Mouse (Mus musculus): ENCODE measurements around the gene Asb5.
A peak's percentile ranks its signal among the peaks of the same experiment; 100 is the strongest.
"Not testable (repeated sequence)": the region's sequence is repeated elsewhere in the genome, so short reads cannot be mapped to it uniquely, and the experiment has no call there.

Gene Asb5

GRCm38 (mm10) chr8:54529382-54530296 is at the start of gene Asb5, which contains the start of gene Spcs3:
Gene Asb5 (plus strand): TSS chr8:54529580.
Gene Spcs3 (minus strand): TSS chr8:54529998.
- peak; percentile 93 to 97 for DNase-seq

GRCm38 (mm10) chr8:54486555-54487273 is 42.7 kb upstream of the Asb5 start:
- DNase-seq, result no peak

- DNase-seq, result no peak
Observed at GRCm38 (mm10) chr8:54488437-54488836, 40.9 kb upstream of the Asb5 start.

DNA sequence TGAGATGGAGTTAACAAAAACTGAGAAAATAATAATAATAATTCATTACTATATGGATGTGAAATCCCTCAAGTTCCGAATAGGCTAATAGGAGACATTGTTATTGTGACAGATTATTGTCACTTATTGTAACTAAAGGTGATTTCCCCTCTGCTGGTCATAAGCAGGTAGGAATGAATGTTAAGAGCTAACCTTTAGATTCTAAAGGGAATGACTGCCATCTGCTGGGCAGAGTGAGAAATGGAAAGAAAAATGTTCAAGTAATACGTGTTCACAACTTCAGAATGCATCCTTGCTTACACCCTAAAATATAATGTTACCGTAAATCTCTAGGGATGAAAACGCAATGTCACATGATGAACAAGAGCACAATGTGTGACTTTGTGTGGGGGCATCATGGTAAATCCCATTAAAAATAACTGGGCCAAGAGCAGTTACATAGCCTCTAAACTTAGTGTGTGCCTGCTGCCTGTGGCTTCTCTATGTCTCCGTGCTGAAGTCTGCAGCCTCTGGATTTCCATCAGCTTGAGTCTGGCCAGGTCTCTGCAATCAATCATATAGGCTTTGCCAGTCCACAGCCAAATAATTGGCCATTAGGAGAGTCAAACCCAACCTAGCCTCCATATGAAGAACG is 38.2 kb upstream of the Asb5 start:
- DNase-seq, result peak in 1 of 2 experiments; percentile 23

DNA sequence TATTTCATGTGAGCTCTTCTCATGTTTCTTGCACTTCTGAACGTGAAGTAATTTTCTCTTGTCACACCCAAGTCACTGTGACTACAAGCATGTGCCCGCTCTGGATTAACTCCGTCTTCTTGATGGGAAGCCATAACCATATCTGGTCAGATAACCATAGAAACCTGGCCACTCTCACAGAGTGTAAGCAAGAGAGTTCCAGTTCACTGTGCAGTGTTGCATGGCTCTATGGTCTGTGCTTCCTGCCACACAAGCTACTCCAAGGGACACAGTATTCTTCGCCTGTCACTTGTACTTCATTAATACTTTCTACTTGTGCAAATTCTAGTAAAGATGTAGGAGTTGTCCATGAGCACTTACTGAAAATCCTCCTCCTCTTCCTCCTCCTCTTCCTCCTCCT is 37.4 kb upstream of the Asb5 start:
- no peak for DNase-seq

GRCm38 (mm10) chr8:54493110-54493509 is 36.3 kb upstream of the Asb5 start:
- DNase-seq, result peak in 1 of 2 experiments; percentile 36

- DNase-seq, result no peak
Observed at GRCm38 (mm10) chr8:54493915-54494314, 35.5 kb upstream of the Asb5 start.

- no peak for DNase-seq
Observed at GRCm38 (mm10) chr8:54503104-54503503, 26.3 kb upstream of the Asb5 start.

DNA sequence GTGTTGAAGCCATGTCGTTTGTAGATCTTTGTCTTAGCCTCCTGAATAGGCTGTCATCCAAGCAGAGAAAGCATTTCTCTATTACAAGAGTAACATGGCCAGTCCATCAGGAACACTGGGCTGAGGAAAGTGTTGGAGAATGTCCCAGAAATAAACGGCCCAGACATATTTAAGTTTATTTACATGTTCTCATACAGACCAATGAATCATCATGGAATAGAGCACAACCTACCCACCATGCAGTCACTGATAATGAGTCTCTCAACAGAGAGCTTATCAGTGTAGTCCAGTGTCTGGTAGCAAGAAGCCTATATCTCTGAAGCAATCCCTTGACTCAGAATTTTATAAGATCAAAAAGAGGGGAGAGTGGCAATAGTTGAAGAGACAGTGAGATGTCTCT is 24.3 kb upstream of the Asb5 start:
- no peak for DNase-seq

- DNase-seq, result peak; percentile 40 to 73
Observed at GRCm38 (mm10) chr8:54507428-54508095, 21.8 kb upstream of the Asb5 start.

GRCm38 (mm10) chr8:54508096-54508456 is 21.3 kb upstream of the Asb5 start:
- DNase-seq, result no peak

GRCm38 (mm10) chr8:54508814-54509213 is 20.6 kb upstream of the Asb5 start:
- DNase-seq, result no peak

DNA sequence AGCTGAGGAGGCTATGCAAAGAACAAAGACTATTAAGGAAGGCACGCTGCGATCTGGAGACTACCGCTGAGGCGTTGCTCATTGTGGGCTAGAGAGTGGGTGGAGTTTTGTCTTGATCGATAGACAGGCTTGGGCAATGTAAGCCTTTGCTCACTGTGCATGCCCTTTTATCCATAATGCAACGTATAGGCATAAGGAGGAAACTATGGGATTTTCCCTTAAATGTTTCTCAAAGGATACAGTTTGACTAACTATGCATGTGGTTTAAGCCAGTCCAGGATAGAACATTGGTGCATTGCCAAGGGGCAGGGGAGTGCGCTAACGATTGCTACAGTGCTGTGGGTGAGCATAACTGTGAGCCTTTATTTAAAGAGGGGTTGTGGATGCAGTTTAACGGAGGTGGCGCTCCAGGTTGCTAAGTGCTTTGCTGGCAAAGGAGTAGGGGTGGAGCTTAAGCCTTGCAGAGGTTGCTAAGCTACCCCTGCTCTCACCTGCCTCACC is 20.1 kb upstream of the Asb5 start:
- no peak for DNase-seq

DNA sequence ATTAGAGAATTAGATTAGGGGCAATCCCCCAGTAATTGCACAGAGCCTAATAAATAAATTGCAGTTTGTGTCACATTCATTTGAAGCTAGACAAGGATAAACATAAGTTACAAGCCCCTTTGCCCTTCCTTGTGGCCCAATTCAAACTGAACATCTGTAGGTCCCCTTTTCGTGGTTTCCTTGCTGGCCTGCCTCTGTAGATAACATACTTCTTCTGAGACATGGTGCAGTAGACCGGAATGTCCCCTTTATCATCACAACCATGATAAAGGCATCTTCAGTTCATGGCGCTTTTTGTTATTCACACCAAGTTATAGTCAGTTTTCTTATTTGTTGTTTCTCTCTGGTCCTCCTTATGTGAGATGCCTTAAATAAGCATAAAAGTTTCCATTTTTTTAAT is 17.6 kb upstream of the Asb5 start:
- DNase-seq, result no peak

GRCm38 (mm10) chr8:54512200-54512599 is 17.2 kb upstream of the Asb5 start:
- not testable (repeated sequence) for DNase-seq

- DNase-seq, result no peak
Observed at GRCm38 (mm10) chr8:54518756-54519460, 10.5 kb upstream of the Asb5 start.

DNA sequence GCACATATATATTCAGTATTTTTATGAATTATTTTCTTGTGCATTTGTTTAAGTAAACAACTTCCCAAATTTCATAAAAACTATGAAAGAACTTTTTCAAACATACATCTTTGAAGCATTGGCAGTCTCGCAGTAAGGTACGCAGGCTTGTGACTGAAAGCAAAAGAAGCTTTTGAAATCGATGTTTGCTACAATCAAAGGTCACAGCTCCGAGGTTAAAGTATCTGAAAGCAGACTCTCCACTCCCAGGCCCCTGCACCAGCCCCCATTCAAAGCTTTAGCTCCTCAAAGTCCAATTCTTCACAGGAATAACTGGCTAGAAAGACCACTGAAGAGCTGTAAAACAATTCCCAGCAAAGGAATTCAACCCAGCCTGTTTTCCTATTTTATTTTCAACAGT is 8.9 kb upstream of the Asb5 start:
- no peak for DNase-seq

DNA sequence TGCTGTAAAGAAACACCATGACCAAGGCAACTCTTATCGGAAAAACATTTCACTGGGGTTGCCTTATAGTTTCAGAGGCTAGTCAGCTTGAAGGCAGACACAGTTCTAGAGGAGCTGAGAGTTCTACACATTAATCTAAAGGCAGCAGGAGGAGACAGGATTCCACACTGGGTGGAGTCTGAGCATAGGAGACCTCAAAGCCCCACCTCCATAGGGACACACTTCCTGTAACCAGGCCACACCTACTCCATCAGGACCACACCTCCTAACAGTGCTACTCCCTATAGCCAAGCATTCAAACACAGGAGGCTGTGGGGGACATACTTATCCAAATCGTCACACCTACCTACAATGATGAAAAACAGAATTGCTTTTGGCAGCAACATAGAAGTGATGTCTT is 3.8 kb upstream of the Asb5 start:
- DNase-seq, result no peak

DNA sequence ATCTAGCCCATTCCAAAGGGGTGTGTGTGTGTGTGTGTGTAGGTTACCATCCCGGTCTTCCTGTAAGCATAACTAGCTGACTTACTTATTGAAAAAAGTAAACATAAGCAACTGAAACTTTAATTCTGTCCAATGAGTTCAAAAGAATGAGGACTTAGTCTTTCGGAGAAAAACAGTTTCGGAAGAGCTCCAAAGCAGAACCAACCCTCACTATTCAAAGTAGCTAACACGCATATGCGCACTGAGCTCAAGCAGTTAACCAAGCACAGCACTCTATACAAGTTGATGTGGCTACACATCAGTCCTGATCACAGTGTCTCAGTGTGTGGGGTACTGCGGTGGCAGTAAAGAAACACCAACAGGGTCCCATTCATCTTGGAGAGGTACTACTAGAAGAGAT is 2.7 kb upstream of the Asb5 start:
- DNase-seq, result no peak

- no peak for DNase-seq
Observed at GRCm38 (mm10) chr8:54528571-54528970, 809 bp upstream of the Asb5 start.

GRCm38 (mm10) chr8:54535172-54535571 is 5.8 kb downstream of the Asb5 start:
- no peak for DNase-seq

GRCm38 (mm10) chr8:54537285-54537684 is 7.9 kb downstream of the Asb5 start:
- DNase-seq, result no peak
